Mouse (Mus musculus) testis, adult 2 months (tissue): ENCODE measurements around the gene Hoxa1. TPM values are rescaled to one million over a fixed set of nuclear protein-coding genes. Genes with fewer than 3 reads are reported as not detected.

Experiments used
- H3K27ac ChIP-seq: fragments of 200-500 bp; 2 replicates; pipeline ENCODE4 v1.5.1; 2012; ENCODE audit warnings: low read depth, low read length; ENCODE audit not compliant: control insufficient read depth, insufficient read depth
- H3K27me3 ChIP-seq: fragments of 200-500 bp; 2 replicates; pipeline ENCODE4 v1.6.1; 2012; ENCODE audit warnings: mild to moderate bottlenecking, low read length, moderate library complexity; ENCODE audit not compliant: control insufficient read depth, insufficient read depth
- H3K36me3 ChIP-seq: fragments of 200-500 bp; 2 replicates; pipeline ENCODE4 v1.6.1; 2012; ENCODE audit warnings: mild to moderate bottlenecking, low read length; ENCODE audit not compliant: control insufficient read depth, insufficient read depth
- H3K4me1 ChIP-seq: fragments of 200-500 bp; 2 replicates; pipeline ENCODE4 v1.6.1; 2012; ENCODE audit warnings: low read length; ENCODE audit not compliant: control insufficient read depth, insufficient read depth
- H3K4me3 ChIP-seq: fragments of 200-500 bp; 2 replicates; pipeline ENCODE4 v1.5.1; 2012; ENCODE audit warnings: low read depth, mild to moderate bottlenecking, low read length, moderate library complexity, mixed read lengths; ENCODE audit not compliant: control insufficient read depth
- CTCF ChIP-seq: fragments of 200-500 bp; IDR thresholded peaks from 2 replicates; pipeline ENCODE4 v1.5.1; 2012; ENCODE audit warnings: low read depth, mild to moderate bottlenecking, inconsistent platforms, low read length, moderate library complexity; ENCODE audit not compliant: control insufficient read depth, insufficient read depth, insufficient replicate concordance
- POLR2A ChIP-seq: fragments of 200-500 bp; IDR thresholded peaks from 2 replicates; pipeline ENCODE4 v1.6.1; 2012; ENCODE audit warnings: low read depth, mild to moderate bottlenecking, inconsistent platforms, low read length, moderate library complexity; ENCODE audit not compliant: control insufficient read depth
- polyA plus RNA-seq: library from polyadenylated mRNA; depleted of rRNA; stranded (reverse); fragments of >200 nt; gene quantifications from 2 replicates; pipeline ENCODE4 v1.2.3, GENCODE M21; 2012

The Hoxa1 gene
- polyA plus RNA-seq, 1 experiment: 0.14 TPM

DNA sequence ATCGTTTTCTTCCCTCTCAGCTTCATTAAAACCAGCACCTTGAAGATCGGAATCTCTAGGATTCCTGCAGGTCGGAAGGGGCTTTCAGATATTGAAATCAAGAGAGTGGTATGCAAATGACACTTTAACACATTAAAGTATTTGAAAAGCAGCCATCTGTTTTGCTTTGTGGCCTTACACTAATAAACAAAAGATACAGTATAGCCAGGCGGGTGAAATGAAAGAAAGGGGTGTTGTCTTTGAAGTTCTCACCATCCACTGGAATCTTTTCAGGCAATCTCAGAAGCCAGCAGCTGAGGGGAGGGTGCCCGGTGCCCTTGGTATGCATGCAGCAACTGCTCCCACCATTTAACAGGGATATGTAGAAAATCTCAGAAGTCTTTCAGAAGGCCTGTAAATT is 4.1 kb downstream of the Hoxa1 start:
- TF ChIP-seq CTCF (no peak), POLR2A (no peak)
- Histone ChIP-seq H3K27ac (no peak overlapping the region), H3K4me1 (peaks cover 14% of the 10 kb centered on the region), H3K4me3 (no peak overlapping the region), H3K27me3 (no peaks in the 10 kb centered on the region; the same call in 1 of the 2 replicates), H3K36me3 (no peaks in the 10 kb centered on the region)

DNA sequence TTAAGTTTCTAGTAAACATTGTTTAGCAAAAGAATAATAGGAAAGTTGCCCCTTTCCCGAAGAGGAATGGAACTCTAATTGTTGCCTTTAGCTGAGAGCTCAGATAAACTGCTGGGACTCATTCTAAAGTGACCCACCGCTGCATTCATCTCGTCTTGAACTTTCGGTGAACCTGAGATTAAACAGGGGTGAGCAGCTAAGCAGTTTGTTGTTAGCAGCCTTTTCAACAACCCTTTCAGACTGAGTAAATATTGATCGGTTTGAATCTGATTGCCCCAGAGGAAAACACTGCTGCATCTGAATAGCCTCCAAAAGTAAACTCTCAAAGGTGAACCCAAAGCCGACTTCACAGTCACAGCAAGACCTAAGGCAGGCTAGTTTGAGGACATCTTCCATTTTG is 4.8 kb downstream of the Hoxa1 start:
- Histone ChIP-seq H3K27ac (no peak overlapping the region), H3K4me3 (no peak overlapping the region), H3K4me1 (peaks cover 9% of the 10 kb centered on the region), H3K27me3 (no peaks in the 10 kb centered on the region; the same call in 1 of the 2 replicates), H3K36me3 (no peaks in the 10 kb centered on the region)
- no peak for TF ChIP-seq POLR2A
- TF ChIP-seq CTCF: no peak

GRCm38 (mm10) chr6:52152226-52153193 is 5.6 kb downstream of the Hoxa1 start:
- Histone ChIP-seq H3K27ac (no peak overlapping the region), H3K4me1 (peaks cover 1% of the 10 kb centered on the region), H3K36me3 (no peaks in the 10 kb centered on the region), H3K4me3 (no peak overlapping the region), H3K27me3 (no peaks in the 10 kb centered on the region; the same call in 1 of the 2 replicates)
- TF ChIP-seq POLR2A (no peak), CTCF (no peak)

DNA sequence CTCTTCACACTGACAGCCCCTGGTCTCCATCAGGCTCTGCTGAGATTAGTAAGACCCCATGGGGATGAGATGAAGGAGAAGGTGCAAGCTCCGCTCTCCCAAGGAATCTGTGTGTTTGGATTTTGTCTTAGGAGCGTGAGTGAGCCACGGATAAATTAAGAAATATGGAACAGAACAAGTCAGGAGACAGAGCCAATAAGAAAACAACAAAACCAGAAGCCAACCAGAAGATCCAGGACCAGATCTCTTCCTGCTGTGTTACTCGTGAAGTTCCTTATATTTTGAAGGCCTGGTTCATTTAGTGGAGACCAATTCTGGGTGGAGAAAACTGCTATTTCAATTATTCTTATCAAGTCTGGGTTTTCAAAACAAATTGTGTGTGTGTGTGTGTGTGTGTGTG is 6.5 kb downstream of the Hoxa1 start:
- Histone ChIP-seq H3K4me3 (no peak overlapping the region), H3K27me3 (no peaks in the 10 kb centered on the region; the same call in 1 of the 2 replicates), H3K4me1 (no peaks in the 10 kb centered on the region), H3K27ac (no peak overlapping the region), H3K36me3 (no peaks in the 10 kb centered on the region)
- TF ChIP-seq CTCF (no peak), POLR2A (no peak)

DNA sequence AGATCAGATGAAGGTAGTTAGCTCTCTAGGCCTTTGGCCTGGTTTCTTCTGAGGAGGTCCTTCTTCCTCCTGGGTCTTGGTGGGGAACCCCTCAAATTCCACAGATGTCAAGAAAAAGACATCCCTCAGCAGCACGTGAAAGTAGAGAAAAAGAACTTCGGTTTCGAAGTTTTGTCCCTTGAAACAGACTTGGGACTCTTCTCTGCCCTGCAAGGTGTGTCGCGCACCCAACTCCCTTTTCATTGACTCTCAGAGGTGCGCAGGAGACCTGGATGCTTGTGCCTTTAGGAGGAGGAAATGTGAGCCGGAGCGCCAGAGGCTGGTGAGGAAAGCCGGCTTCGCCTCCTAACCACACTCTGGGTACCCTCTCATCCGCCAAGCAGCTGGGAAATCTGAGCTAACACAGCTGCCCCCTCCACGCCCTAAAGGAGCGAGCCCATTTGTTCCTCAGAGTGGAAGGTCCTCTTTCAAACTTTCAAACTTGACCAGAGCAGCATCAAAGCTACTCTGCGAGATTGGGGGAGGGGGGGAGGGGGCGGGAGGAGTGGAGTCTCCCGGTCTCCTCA is 7.6 kb downstream of the Hoxa1 start:
- H3K27ac ChIP-seq: no peak overlapping the region
- H3K36me3 ChIP-seq: no peaks in the 10 kb centered on the region
- H3K4me1 ChIP-seq: no peaks in the 10 kb centered on the region
- TF ChIP-seq CTCF: no peak
- TF ChIP-seq POLR2A: no peak
- no peaks in the 10 kb centered on the region; the same call in 1 of the 2 replicates for H3K27me3 ChIP-seq
- no peak overlapping the region for H3K4me3 ChIP-seq

- H3K27ac ChIP-seq: no peak overlapping the region
- H3K4me1 ChIP-seq: peaks cover 2% of the 10 kb centered on the region
- TF ChIP-seq CTCF (no peak), POLR2A (no peak)
- H3K4me3 ChIP-seq: no peak overlapping the region
- no peaks in the 10 kb centered on the region for H3K36me3 ChIP-seq
- H3K27me3 ChIP-seq: no peaks in the 10 kb centered on the region
These were observed 19.0 kb downstream of the Hoxa1 start for GRCm38 (mm10) chr6:52139115-52139514.

GRCm38 (mm10) chr6:52138576-52138975 is 19.5 kb downstream of the Hoxa1 start:
- no peaks in the 10 kb centered on the region for H3K36me3 ChIP-seq
- no peaks in the 10 kb centered on the region for H3K27me3 ChIP-seq
- no peak overlapping the region for H3K27ac ChIP-seq
- H3K4me3 ChIP-seq: no peak overlapping the region
- H3K4me1 ChIP-seq: peaks cover 2% of the 10 kb centered on the region
- TF ChIP-seq CTCF (no peak), POLR2A (no peak)
